Mouse (Mus musculus) macrophage (primary cell): ENCODE measurements around the gene Sult2b1. TPM values are rescaled to one million over a fixed set of nuclear protein-coding genes. Genes with fewer than 3 reads are reported as not detected.
A peak's percentile ranks its signal among the peaks of the same experiment; 100 is the strongest.

Source experiments
- H3K27ac ChIP-seq: fragments of 350-480 bp; formaldehyde crosslinking; 2 replicates; pipeline ENCODE4 v1.9.0; 2021
- H3K36me3 ChIP-seq: fragments of 350-480 bp; formaldehyde crosslinking; 2 replicates; pipeline ENCODE4 v1.9.0; 2021; ENCODE audit errors: inconsistent target
- H3K4me3 ChIP-seq: fragments of 350-480 bp; formaldehyde crosslinking; 2 replicates; pipeline ENCODE4 v1.9.0; 2021; ENCODE audit errors: inconsistent target
- H3K79me2 ChIP-seq: fragments of 350-480 bp; formaldehyde crosslinking; 2 replicates; pipeline ENCODE4 v1.9.0; 2021; ENCODE audit errors: inconsistent target
- WGBS: methylation state at CpG from one replicate; pipeline ENCODE4 v1.1.7; 2026; ENCODE audit warnings: inconsistent platforms; ENCODE audit not compliant: missing documents; 5-methylcytosine and 5-hydroxymethylcytosine counted together
- polyA plus RNA-seq: library from polyadenylated mRNA; stranded (reverse); fragments of 250-400 nt; gene quantifications from 3 replicates; pipeline ENCODE4 v1.2.4, GENCODE M21; 2018; ENCODE audit warnings: inconsistent platforms
- total RNA-seq, 78 experiments: library from RNA; depleted of rRNA; stranded (reverse); fragments of 250-400 nt; gene quantifications; 1 replicate in 9 of 78; 2 replicates in 24 of 78; 3 replicates in 43 of 78; 4 replicates in 2 of 78; pipeline ENCODE4 v1.2.4; 2018; ENCODE audit warnings: inconsistent platforms in 56 of 78

The Sult2b1 gene
- 1 to 10 TPM in 1 of 26 experiments, not detected in 25; 2.8 TPM for total RNA-seq (2018; cell fraction: chromatin; rRNA removed)
- under 1 TPM in 18 of 26 experiments, not detected in 8; 0.13 to 0.99 (median 0.32) TPM for total RNA-seq (2018; cell fraction: cytosol; rRNA removed)
- total RNA-seq (2018; cell fraction: nucleus; rRNA removed), result not detected
- polyA plus RNA-seq, result 0.55 to 1.1 TPM (median 0.56 TPM) in 3 replicates

DNA sequence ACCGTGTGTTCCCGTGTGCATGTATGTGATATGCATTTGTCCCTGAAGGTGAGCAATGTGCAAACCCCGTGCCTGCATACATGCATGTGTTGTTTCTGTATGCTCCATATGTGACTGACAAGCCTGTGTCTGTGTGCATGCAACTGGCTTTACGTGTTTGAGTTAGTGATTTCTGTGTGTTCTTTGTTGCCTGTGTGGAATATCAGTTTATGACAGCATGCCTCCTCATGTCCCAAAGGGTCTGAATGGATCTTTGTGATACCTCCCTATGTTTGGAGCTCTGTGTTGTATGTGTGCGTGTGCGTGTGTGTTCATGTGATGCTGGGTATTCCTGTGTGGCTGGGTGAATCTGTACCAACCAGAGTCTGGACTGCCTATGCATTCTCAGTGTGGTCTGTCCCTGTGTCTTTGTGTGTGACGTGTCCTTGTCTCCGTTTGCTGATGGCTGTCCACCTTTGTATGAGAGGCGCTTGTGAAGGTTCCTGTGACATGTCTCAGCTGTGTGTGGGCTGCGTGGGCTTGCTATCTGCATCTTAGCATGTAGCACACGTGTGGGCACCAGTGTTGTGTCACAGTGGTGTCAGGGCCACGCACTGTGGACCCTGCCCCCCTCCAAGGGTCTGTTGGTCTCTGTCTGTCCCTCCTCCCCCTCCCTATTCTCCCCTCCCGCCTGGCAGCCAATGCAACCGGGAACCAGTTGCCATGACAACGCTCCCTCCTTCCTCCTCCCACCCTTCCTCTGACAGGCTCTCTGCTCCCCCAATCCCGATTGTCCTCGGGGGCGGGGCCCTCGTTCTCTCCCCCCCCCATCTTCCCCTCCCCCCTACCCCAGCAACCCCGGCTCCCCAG, at the start of gene Sult2b1:
Sult2b1 (minus strand) TSS at position 146 of the 849 bp plus-strand sequence.
- 40% methylated on average over 18 of the region's 20 CpGs for WGBS
- H3K4me3 ChIP-seq, result peak within 1 kb of the TSS; percentile 17; the same call in 1 of the 2 replicates
- H3K27ac ChIP-seq, result no peak within 1 kb of the TSS
- H3K36me3 ChIP-seq, result no peaks in the 10 kb centered on the region
- H3K79me2 ChIP-seq, result no peaks in the 10 kb centered on the region

DNA sequence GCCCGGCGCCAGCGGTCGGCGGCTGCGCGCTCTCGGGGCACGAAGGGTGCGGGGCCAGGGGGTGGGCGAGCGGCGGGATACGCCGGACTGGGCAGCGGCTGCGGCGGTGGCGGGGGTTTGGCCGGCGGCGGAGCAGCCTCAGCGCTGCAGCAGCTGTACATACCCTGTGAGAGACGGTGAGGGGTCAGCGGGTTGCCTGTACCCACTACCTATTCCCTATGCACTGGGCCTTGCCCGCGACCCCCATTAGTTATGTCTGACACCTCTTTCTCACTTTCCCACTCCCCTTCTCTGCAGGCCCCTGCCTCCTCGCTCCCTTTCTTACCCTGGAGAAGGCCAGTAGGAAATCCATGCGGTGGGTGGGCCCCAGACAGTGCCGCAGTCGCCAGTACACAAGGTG, 49.5 kb upstream of the Sult2b1 start:
- Histone ChIP-seq H3K79me2 (peaks cover 9% of the 10 kb centered on the region; the same call in 1 of the 2 replicates), H3K27ac (no peak overlapping the region), H3K4me3 (no peak overlapping the region), H3K36me3 (no peaks in the 10 kb centered on the region)
- 14% methylated on average over 31 of the region's 31 CpGs for WGBS

DNA sequence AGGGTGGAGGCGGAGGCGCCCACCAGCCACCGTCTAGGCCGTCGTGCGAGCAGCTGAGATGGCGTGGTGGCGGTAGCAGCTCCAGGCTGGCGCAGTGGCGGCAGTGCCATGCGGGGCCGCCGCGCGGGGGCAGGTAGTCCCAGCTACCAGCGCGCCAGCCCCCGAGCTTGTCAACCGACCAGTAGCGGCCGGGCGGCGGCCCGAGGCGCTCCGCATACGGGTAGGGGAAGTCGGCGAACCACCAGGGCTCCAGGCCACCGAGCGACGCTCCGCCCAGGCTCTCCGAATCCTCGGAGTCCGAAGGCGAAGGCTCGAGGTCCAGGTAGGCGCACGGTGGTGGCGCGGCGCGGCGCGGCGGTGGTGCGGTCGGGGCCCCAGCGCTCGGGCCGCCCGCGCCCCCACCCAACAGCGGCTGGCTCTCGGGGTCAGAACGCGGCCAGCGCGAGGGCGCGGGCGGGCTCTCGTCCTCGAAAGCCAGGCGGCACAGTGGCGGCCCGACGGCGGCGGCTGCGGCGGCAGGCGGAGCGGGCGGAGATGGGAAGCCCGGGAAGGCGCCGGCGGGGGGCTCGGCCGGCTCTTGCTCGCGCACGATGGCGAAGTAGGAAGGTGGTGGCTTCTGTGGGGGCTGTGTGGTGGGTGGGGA, 48.8 kb upstream of the Sult2b1 start:
- H3K4me3 ChIP-seq, result no peak overlapping the region
- 1% methylated on average over 85 of the region's 86 CpGs for WGBS

DNA sequence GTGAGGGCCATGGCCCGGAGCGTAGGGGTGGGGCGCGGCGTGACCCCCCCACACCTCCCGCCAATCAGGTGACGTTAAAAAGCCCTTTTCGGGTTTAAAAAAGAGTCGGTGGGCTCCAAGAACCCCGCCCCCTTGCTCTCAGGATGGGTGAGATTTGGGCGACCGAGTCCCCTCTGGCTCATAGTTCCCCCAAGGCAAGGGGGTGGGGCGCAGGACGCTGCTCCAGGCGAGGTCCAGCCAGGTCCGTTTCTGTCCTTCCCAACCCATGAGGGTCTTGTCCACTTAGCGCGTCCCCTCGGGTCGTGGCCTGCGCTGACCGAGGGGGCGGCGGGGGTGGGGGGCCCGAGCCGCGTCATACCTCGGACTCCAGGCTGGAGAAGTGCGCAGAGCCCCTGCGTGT, 48.0 kb upstream of the Sult2b1 start:
- H3K79me2 ChIP-seq, result peaks cover 9% of the 10 kb centered on the region; the same call in 1 of the 2 replicates
- H3K4me3 ChIP-seq, result no peak overlapping the region
- peaks cover under 1% of the 10 kb centered on the region; the same call in 1 of the 2 replicates for H3K36me3 ChIP-seq
- no peak overlapping the region for H3K27ac ChIP-seq
- 22% methylated on average over 25 of the region's 30 CpGs for WGBS

More for the DNA sequence above, 48.8 kb upstream of the Sult2b1 start:
- peaks cover 9% of the 10 kb centered on the region; the same call in 1 of the 2 replicates for H3K79me2 ChIP-seq
- no peak overlapping the region for H3K27ac ChIP-seq
- no peaks in the 10 kb centered on the region for H3K36me3 ChIP-seq

DNA sequence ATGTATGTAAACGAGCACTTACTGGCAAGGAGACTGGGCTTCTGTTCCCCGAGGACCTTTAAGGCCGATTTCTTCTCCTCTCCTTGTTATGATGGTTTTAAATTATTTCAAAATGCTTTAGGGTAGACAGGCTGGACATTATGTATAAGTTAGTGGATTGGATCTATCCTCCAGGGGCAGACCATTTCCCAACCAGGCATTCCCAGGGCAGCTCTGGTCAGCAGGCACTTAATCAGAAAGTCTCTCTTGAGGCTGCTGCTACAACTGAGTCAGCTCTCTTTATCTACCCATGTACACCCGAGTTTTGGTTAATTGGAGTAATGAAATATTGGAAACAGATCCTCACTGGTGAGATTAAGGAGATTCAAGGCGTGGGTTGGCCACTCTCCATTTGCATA, 46.7 kb upstream of the Sult2b1 start:
- WGBS, result 24% methylated on average over 5 of the region's 5 CpGs
- no peak overlapping the region for H3K27ac ChIP-seq
- peaks cover 14% of the 10 kb centered on the region; the same call in 1 of the 2 replicates for H3K36me3 ChIP-seq
- H3K79me2 ChIP-seq, result peaks cover 9% of the 10 kb centered on the region; the same call in 1 of the 2 replicates
- peak overlapping the region; percentile 97 for H3K4me3 ChIP-seq

DNA sequence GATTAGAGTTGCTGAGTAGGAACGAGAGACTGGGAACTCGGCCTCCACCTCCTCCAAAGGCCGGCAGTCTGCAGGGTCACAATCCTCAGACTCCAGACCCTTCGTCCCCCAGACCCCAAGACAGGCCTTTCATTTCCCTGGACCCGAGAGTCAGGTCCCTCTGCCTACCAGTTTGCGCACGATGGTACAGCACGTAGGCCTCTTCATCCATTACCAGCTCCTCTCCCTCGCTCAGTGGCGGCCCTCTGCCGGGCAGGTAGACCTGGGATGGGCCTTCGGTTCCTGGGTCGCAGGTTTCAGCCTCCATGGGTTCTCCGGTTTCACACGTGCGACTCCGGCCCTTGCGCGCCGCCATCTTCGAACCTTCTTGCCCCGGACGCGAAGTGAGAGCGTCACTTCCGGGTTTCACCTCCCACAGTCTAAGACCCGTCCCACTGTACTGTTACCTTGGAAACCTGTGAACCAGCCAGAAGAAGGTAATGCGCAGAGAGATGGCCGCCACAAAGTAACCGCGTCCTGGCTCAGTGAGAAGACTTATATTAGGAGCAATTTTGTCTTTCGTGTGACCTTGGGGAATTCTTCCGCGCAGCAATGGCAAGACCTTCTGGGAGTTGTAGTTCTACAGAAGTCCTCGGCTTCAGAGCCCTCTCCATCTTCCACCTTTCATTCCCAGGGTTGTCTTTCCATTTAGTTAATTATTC, 46.1 kb upstream of the Sult2b1 start, which contains the start of gene Grwd1:
Grwd1 (minus strand) TSS at position 518 of the 701 bp plus-strand sequence.
- under 1% methylated on average over 35 of the region's 35 CpGs for WGBS
- peak within 1 kb of the TSS; percentile 97 for H3K4me3 ChIP-seq
- H3K79me2 ChIP-seq, result peaks cover 9% of the 10 kb centered on the region; the same call in 1 of the 2 replicates
- peak within 1 kb of the TSS; percentile 44 for H3K27ac ChIP-seq
- H3K36me3 ChIP-seq, result peaks cover 19% of the 10 kb centered on the region; the same call in 1 of the 2 replicates

DNA sequence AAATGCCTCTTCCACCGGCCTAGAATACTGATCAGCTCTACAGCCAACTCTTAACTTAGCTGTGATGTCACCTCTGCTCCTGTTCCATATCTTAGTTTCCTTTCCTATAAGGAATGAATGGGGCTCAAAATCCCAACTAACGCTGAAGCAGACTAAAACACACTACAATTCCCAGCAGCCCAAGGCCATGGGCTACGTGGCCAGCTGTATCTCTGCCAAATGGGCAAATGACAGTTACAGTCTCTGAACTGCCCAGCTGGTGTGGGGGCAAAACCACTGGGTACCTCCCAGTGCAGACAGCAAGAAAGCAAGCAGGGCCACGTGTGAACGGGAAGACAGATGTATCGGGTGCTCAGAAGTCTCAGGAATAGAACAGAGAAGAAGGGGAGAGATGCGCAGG, 42.2 kb upstream of the Sult2b1 start:
- Histone ChIP-seq H3K27ac (no peak overlapping the region), H3K36me3 (peaks cover 21% of the 10 kb centered on the region; the same call in 1 of the 2 replicates), H3K79me2 (peaks cover 9% of the 10 kb centered on the region; the same call in 1 of the 2 replicates), H3K4me3 (no peak overlapping the region)
- WGBS, result 96% methylated on average over 7 of the region's 7 CpGs

DNA sequence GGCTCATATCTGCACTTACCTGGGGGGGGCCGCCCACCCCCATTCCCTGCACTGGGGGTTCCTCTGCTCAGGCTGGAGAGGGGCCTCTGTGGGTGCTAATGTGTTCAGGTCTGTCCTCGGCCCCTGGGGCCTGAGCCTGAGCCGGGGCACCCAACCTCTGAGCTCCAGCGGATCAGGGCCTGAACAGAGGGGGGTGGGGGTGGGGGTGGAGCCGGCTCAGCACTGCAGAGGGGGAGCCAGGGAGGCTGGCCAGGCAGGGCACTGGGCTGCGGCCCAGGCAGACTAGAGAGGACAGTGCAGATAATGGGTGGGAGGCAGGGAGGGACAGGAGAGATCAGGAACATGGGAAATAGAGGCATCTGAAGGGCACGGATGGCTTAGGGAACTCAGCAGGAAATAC, 40.1 kb upstream of the Sult2b1 start, which contains the start of gene Kcnj14:
Kcnj14 (minus strand) TSS at position 185 of the 400 bp plus-strand sequence.
- no peak within 1 kb of the TSS for H3K4me3 ChIP-seq
- H3K27ac ChIP-seq, result no peak within 1 kb of the TSS
- H3K79me2 ChIP-seq, result no peaks in the 10 kb centered on the region; the same call in 1 of the 2 replicates
- 97% methylated on average over 5 of the region's 7 CpGs for whole genome bisulfite sequencing
- peaks cover 21% of the 10 kb centered on the region; the same call in 1 of the 2 replicates for H3K36me3 ChIP-seq

DNA sequence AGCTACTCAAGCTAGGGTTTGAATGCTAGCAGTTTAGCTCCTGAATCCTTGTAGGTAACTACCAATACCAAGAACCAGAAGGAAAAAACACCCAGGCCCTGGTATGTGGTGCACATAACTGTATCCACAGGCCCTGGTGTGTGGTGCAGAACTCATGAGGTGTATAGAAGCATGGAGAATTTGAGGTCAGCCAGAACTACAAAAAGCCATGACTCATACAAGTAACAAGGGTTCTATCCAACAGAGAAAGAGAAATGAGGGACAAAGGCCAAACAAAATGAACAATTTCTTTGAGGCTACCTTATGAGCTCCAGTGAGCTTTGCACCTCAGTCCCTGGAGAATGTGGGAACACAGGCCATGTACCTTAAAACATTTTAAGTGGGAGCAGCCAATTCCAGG, 36.4 kb upstream of the Sult2b1 start:
- Histone ChIP-seq H3K4me3 (no peak overlapping the region), H3K79me2 (no peaks in the 10 kb centered on the region), H3K36me3 (peaks cover 6% of the 10 kb centered on the region; the same call in 1 of the 2 replicates), H3K27ac (no peak overlapping the region)

DNA sequence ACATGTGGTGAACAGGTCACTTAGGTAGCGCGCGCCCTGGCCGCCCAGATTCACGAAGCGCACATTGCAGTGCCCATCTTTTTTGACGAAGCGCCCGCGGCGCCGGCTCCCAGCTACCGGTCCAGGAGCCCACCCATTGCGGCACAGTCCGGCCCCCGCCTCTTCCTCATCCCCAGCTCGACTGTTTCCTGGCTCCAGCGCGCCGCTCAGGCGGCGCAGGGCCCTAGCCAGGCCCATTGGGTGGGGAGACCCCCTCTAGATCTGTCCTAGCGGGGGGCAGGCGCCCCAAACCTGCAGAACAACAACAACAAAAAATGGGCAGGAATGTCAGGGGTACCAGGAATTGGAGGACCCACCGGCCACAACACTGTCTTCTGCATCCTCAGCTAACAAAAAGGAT, 35.4 kb upstream of the Sult2b1 start:
- Histone ChIP-seq H3K79me2 (no peaks in the 10 kb centered on the region), H3K27ac (no peak overlapping the region), H3K4me3 (no peak overlapping the region), H3K36me3 (no peaks in the 10 kb centered on the region)
- 32% methylated on average over 25 of the region's 25 CpGs for WGBS

DNA sequence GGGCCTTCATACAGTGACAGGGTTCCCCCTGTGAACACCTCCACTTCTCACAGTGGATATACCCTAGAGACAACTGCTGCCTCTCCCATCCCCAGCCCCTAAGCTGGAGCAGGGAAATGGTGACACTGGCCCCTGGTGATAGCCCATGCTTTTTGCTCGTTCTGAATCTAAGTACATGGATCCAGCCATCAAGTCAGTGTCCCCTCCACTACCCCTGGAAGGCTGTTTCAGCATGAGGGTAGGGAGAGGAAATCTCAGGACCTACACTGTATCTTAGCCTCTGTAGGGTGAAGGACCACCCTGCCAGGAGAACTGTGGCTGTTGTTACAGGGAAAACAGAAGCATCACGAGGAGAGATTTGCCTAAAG, 31.5 kb upstream of the Sult2b1 start:
- H3K4me3 ChIP-seq, result no peak overlapping the region
- H3K27ac ChIP-seq, result no peak overlapping the region
- peaks cover 14% of the 10 kb centered on the region; the same call in 1 of the 2 replicates for H3K36me3 ChIP-seq
- peaks cover 19% of the 10 kb centered on the region for H3K79me2 ChIP-seq
- 64% methylated on average over 2 of the region's 2 CpGs for WGBS

DNA sequence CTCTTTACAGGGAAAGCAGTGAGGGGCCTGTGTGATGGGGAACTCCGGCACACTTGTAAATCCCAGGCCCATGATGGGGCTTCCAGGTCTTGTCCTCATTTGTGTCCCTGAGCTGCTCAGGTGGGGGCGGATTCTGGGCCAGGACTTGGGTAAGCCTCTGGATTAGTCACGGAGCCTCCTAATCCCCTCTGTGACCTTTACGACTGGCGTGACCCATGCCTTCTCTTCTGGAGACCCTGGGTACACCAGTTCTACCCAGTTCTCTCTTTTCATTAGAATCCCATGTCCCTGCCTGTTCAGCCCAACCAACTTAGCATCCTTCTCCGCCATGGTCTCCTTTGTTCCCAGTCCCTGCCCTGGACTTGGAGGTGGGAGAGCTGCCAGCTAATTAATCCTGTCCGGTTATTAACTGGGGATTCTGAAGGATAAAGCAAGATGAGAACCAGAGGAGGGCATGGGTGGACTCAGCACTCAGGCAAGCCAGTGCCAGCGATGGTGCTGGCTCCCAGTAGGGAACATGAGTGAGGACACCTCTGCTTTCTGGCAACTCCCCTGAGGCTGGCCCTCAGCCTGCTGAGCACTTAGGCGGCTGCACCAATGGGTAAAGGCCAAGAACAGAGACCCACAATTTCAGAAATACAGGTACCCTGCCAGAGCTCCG, 31.0 kb upstream of the Sult2b1 start:
- WGBS, result 92% methylated on average over 10 of the region's 10 CpGs
- H3K27ac ChIP-seq, result no peak overlapping the region
- peaks cover 20% of the 10 kb centered on the region for H3K36me3 ChIP-seq
- no peak overlapping the region for H3K4me3 ChIP-seq
- H3K79me2 ChIP-seq, result peaks cover 19% of the 10 kb centered on the region

DNA sequence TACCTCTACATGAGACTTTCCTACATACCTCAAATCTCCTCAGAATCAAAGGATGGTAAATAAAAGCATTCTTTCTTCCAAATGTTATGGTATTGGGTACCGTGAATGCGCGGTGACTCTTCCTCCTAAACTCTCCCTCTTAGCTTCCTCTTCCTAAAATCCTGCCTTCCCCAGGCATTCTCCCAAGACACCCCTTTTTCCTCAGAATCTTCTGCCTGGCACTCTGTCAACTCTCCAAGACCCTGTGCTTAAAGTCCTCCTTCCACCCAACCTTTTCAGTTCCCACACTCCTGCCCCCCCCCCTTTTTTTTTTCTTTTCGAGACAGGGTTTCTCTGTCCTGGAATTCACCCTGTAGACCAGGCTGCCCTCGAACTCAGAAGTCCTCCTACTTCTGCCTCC, 30.4 kb upstream of the Sult2b1 start:
- no peak overlapping the region for H3K27ac ChIP-seq
- H3K4me3 ChIP-seq, result peak overlapping the region; percentile 14; the same call in 1 of the 2 replicates
- H3K79me2 ChIP-seq, result peaks cover 19% of the 10 kb centered on the region
- WGBS, result 4% methylated on average over 5 of the region's 5 CpGs
- H3K36me3 ChIP-seq, result peaks cover 26% of the 10 kb centered on the region
